Mouse (Mus musculus): ENCODE results near the gene Stard13.

The Stard13 gene

DNA sequence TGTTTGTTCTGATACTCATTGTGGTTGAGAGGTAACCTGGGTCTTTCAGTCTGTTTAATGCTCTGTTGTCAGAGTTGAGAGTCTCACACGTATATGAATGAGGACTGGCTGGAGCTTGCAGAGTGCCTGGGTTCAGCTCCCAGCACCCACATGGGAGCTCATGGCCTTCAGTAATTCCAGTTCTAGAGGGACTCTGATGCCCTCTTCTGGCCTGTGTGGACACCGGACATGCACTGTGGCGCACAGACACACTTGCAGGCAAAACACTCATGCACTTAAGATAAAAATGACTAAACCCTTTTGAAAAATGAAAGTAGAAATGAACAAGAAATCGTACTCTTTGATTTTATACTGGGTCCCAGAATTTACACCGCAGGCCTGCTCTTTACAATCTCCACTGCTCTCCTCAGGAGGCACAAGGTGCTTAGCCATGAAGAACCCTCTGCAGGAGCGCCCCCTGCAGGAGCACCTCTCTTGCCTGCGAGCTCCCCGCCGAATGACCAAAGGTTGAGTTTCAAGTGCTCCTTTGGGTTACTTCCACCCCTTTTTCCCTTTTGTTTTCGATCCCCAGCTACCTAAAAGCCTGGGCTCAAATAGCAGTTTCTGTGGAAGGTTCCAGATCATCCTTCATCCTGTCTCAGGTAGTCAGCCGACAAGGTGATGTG lies 178.1 kb downstream of the Stard13 start:
- DNase-seq: peak; percentile 37

GRCm38 (mm10) chr5:151054743-151055114 lies 178.9 kb downstream of the Stard13 start:
- no peak for DNase-seq

GRCm38 (mm10) chr5:151054100-151054742 lies 179.4 kb downstream of the Stard13 start:
- peak; percentile 32 for DNase-seq

GRCm38 (mm10) chr5:151053190-151053589 lies 180.4 kb downstream of the Stard13 start:
- DNase-seq: peak; percentile 45

GRCm38 (mm10) chr5:151052331-151052730 lies 181.3 kb downstream of the Stard13 start:
- no peak for DNase-seq

DNA sequence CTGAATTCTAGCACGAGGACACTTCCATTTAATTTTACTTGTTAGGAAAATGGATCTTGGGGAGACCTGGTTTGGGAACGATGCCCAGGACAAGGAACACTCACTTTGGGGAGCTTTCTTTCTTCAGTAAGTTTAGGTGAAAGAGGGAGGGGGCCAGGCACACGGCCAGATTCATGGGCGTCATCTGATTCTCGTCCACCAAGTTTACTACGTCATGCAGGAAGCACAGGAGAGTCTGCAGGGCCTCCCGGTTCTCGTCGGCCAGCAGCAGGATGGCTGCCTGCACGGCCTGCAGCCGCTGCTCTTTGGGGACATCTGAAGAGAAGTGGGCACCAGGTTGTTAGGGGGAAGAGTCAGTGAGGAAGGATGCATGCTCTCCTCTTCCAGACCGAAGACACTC lies 186.1 kb downstream of the Stard13 start:
- peak; percentile 61 for DNase-seq

DNA sequence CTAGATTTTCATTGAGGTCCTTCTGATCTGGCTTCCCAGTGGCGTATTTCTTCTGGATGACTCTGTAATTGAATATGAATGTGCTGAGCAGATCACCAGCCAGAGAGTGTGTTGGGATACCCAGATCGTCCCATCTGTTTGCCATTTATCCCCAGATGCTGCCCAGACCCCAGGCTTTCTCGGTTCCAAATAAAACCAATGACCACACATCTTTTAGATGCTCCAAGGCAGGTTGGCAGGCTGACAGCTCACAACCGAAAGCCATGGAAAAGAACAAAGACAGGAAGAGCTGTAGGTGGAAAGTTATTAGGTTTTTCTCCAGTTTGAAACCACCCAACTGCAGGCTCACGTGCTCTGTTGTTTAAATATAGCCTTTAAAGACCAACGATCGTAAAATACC lies 186.7 kb downstream of the Stard13 start:
- peak; percentile 59 for DNase-seq

DNA sequence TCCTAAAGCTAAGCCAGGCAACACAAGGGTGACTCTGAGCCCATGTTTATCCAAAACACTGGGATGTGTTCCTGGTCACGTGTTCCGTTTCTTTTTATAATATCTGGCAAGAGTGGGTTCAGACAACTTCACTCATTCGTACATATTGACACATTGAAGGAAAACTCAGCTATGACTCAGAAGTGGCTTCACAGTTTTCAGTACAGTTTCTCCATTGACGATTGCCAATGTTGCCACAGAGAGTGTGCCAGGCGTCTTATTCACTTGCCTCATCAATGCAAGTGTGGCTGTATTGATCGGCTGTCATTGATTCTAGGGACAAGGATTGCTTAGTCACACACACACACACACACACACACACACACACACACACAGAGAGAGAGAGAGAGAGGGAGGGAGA lies 187.5 kb downstream of the Stard13 start:
- DNase-seq: no peak

- DNase-seq: no peak
Observed at GRCm38 (mm10) chr5:151042911-151043310, 190.7 kb downstream of the Stard13 start.

- DNase-seq: no peak
Observed at GRCm38 (mm10) chr5:151037871-151038270, 195.8 kb downstream of the Stard13 start.

- DNase-seq: no peak
Observed at GRCm38 (mm10) chr5:151034715-151035512, 198.7 kb downstream of the Stard13 start.

DNA sequence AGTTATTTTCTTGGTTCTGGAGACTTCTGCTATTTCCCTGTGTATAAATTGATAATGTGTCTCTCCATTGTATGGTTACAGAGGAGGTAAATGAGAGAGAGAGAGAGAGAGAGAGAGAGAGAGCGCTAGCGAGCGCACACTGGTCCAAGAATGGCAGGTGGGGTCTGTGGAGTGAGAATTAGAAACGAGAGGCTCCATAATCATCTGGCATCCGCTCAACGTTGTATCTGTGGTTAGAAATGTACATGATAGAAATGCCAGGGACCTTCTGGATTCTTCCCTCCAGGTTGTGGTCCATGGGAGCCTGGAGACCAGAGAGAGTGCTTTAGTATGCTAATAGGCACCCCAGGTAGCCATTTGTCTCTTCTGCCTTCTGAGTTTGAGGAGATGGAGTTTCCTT lies 204.7 kb downstream of the Stard13 start:
- DNase-seq: no peak

GRCm38 (mm10) chr5:151027171-151027570 lies 206.5 kb downstream of the Stard13 start:
- no peak for DNase-seq

DNA sequence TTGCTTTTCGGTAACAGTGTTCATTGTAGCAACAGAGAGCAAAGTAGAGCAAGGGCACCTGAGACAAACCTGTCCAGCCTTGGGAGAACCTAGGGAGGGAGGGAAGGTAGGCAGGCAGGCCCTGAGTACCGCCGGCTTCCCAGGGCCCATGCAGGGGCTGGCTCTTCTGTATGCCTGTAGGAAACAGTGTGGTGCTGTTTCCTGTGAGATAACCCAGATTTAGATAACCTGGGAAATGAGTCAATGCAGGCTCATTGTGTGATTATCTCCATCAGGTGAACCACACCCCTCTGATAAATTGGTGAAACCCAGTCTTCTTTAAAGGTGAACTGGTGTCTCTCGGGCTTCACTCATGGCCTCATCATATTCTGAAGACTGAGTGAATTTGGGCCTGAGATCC lies 207.6 kb downstream of the Stard13 start:
- DNase-seq: no peak

GRCm38 (mm10) chr5:151024483-151024882 lies 209.2 kb downstream of the Stard13 start:
- DNase-seq: no peak

- DNase-seq: peak; percentile 40
Observed at GRCm38 (mm10) chr5:151023461-151023860, 210.2 kb downstream of the Stard13 start.

DNA sequence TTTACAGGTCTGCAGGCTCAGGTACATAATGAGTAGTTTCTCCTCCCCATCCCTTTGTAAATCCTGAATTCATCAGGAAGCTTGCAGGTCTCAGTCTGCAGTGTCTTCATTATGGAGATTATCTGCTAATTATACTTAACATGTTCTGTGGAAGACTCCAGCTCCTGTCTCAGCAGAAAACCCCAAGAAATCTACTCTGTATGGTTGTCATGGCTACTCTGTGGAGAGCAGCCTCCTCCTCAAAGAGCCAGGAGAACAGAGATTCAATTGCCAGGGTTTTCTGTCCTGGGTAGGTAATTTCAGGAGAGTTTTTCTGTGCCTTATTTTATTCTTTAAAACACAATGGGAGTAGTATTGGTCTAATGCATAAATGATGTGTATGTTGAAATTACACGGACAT lies 210.7 kb downstream of the Stard13 start:
- no peak for DNase-seq

- DNase-seq: no peak
Observed at GRCm38 (mm10) chr5:151022026-151022425, 211.6 kb downstream of the Stard13 start.

GRCm38 (mm10) chr5:151020831-151021230 lies 212.8 kb downstream of the Stard13 start:
- DNase-seq: peak; percentile 24

- no peak for DNase-seq
Observed at GRCm38 (mm10) chr5:151020031-151020820, 213.4 kb downstream of the Stard13 start.

GRCm38 (mm10) chr5:151018959-151019358 lies 214.7 kb downstream of the Stard13 start:
- DNase-seq: no peak

GRCm38 (mm10) chr5:151018450-151018849 lies 215.2 kb downstream of the Stard13 start:
- no peak for DNase-seq

DNA sequence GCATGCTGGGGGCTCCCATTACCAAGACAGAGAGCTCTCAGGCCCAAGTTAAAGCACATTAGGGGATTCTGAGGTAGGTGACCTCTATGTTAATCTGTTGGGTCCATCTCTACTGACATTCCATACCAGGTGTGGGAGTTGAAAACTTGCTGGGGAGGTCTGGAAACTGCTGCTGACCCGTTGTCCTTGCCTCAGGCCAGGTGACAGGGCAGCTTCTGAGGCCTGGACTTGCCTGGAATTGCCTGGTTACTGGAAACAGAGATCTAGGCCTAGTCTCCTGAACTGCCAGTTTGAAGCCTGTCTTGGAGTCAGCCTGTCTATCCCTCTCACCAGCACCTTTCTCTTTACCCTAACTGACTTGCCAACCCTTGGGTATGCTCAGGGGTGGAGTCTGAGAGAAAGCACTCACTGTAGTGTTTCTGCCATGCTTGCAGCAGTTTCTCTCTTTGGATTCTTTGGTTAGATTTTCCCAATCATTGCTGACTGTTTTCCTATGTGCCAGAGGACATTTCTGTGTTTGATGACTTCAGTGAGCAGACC lies 229.3 kb downstream of the Stard13 start:
- no peak for DNase-seq

Data from lung, postnatal 10 days (tissue).